Comparison of ENCODE assay signal across 10 mouse cellular contexts in the genomic region with DNA sequence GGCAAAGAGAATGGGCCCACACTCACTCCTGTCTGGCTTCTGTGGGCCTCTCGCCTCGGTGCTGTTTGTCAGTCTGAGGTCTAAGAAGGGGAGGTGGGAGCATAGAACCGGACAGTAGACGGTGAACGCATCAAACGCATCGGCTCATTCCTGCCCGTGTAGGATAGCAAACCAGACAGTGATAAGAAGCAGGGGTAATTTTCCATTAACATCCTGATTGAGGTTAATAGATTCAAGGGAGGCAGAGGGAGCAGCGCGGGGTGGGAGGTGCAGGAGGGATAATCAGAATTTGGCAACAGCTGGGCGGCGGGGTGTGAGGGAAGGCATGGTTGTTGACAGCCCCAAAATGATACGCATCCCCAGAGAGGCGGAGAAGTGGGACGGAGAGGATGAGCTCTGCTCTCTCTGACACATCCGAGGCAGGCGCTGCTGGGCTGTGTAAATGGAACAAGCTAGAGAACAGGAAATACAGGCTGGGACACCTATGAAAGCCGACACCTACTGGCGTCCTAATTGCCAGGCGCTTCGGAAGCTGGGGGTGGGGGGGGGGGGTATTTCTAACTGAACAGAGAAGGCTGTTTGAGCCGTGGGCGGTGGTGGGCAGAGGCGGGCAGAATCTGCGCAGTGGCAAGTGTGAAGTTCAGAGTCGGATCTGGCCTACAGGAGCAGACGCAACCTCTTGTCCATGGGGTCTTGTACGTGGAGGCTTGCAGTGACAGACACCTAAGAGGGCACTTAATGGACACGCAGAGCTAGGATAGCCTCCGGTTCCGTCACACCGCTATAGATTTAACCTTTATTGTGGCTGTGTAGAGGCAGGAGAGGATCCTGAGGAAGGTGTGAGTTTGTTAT. TPM values are rescaled to one million over a fixed set of nuclear protein-coding genes. Genes with fewer than 3 reads are reported as not detected.
DNase-seq lines count a peak whose midpoint lies in the region; ATAC-seq and TF ChIP-seq lines count a peak whose summit lies in the region.
"Had no signal": no experiment of that assay in that cellular context is flagged by ENCODE, and none has a peak within 500 bp of the region (broad histone marks: within the 10 kb centered on the region; RNA-seq: fewer than 3 reads in every experiment).

No protein-coding gene starts in this region.

- peaks cover 16% of the 10 kb centered on the region for H3K4me1 ChIP-seq in hindbrain, embryonic 10.5 days (replicated peaks)
- peaks cover 14% of the 10 kb centered on the region; the same call in 1 of the 2 replicates for H3K4me1 ChIP-seq in limb, embryonic 15.5 days
- 0 out of 2 replicates have a peak, but pooled peaks cover 3% of the 10 kb centered on the region for H3K4me1 ChIP-seq in stomach, embryonic 14.5 days (ENCODE audit: control insufficient read depth, insufficient read depth, low read length)

- intact Hi-C loops in gastrocnemius, adult 2 months (cut with DNase I), result no loop called here

- H3K9ac ChIP-seq in limb, embryonic 15.5 days, result no peak overlapping the region
- no peak overlapping the region; the same call in 1 of the 2 replicates for H3K9ac ChIP-seq in stomach, embryonic 14.5 days (replicated peaks; ENCODE audit: low read depth, low read length)

- no peak for TF ChIP-seq CTCF in gastrocnemius, adult 2 months (IDR thresholded peaks at IDR 0.05)

- H3K36me3 ChIP-seq in hindbrain, embryonic 10.5 days, result no peaks in the 10 kb centered on the region
- no peaks in the 10 kb centered on the region for H3K36me3 ChIP-seq in limb, embryonic 15.5 days
- no peaks in the 10 kb centered on the region for H3K36me3 ChIP-seq in stomach, embryonic 14.5 days (ENCODE audit: control insufficient read depth, insufficient read depth, low read length)
- H3K36me3 ChIP-seq: G1E had no signal

- H3K27me3 ChIP-seq in hindbrain, embryonic 10.5 days (ENCODE audit: insufficient read depth, poor library complexity, severe bottlenecking), result peaks cover 19% of the 10 kb centered on the region
- peaks cover 6% of the 10 kb centered on the region; the same call in 1 of the 2 replicates for H3K27me3 ChIP-seq in limb, embryonic 15.5 days
- H3K27me3 ChIP-seq in stomach, embryonic 14.5 days (ENCODE audit: control insufficient read depth, insufficient read depth, low read length), result no peaks in the 10 kb centered on the region

- WGBS in hindbrain, embryonic 10.5 days, result 32% methylated on average over 32 of the region's 32 CpGs
- WGBS in limb, embryonic 15.5 days, result 14% methylated on average over 32 of the region's 32 CpGs
- 17% methylated on average over 32 of the region's 32 CpGs for WGBS in stomach, embryonic 14.5 days

- H3K27ac ChIP-seq in gastrocnemius, adult 2 months, result no peak overlapping the region
- H3K27ac ChIP-seq in hindbrain, embryonic 10.5 days, result peak overlapping the region; percentile 14
- H3K27ac ChIP-seq in limb, embryonic 15.5 days, result peak overlapping the region; percentile 50; the same call in 1 of the 2 replicates
- H3K27ac ChIP-seq in stomach, embryonic 14.5 days (ENCODE audit: low read length), result no peak overlapping the region

- H3K4me2 ChIP-seq in limb, embryonic 15.5 days, result peak overlapping the region; percentile 39
- H3K4me2 ChIP-seq in stomach, embryonic 14.5 days (replicated peaks; ENCODE audit: low read depth, low read length), result peak overlapping the region; percentile 37

- ATAC-seq in limb, embryonic 15.5 days (ENCODE audit: insufficient number of reproducible peaks, low FRiP score, low TSS enrichment, low read depth), result 0 out of 2 replicates have a peak, but pooled peaks have one; percentile 55
- ATAC-seq in stomach, embryonic 14.5 days (ENCODE audit: insufficient number of reproducible peaks, insufficient read depth, low FRiP score, low read depth), result peak; percentile 83

- peak overlapping the region; percentile 47 for H3K4me3 ChIP-seq in gastrocnemius, adult 2 months
- peak overlapping the region; percentile 38 for H3K4me3 ChIP-seq in hindbrain, embryonic 10.5 days
- H3K4me3 ChIP-seq in limb, embryonic 15.5 days, result peak overlapping the region; percentile 9
- H3K4me3 ChIP-seq in stomach, embryonic 14.5 days (ENCODE audit: low read depth, low read length), result peak overlapping the region; percentile 4; the same call in 1 of the 2 replicates
- H3K4me3 ChIP-seq: erythroblast, embryonic 14.5 days had no signal

- H3K9me3 ChIP-seq in hindbrain, embryonic 10.5 days, result no peaks in the 10 kb centered on the region
- H3K9me3 ChIP-seq in limb, embryonic 15.5 days, result no peaks in the 10 kb centered on the region
- no peaks in the 10 kb centered on the region for H3K9me3 ChIP-seq in stomach, embryonic 14.5 days (ENCODE audit: control insufficient read depth, low read depth, low read length)
- H3K9me3 ChIP-seq: G1E had no signal

- peak; percentile 49 for DNase-seq in gastrocnemius, adult 2 months
- no peak for DNase-seq in gastrocnemius, postnatal 4 days (ENCODE audit: low spot score in 2 of 2)
- DNase-seq in thymus, postnatal 14 days, result peak; percentile 26
- no peak for DNase-seq in thymus, adult 18-20 months
- DNase-seq in hindbrain, embryonic 10.5 days (ENCODE audit: low spot score), result peak; percentile 41
- no peak for DNase-seq in cerebellum, adult 11-12 months

RNA-seq across cellular contexts. Expression of gene Nufip1, which starts 54.4 kb away (rescaled TPM):
- 1 to 10 TPM; 3.8 to 3.9 TPM for total RNA-seq in gastrocnemius, adult 2 months (2021)
- 1 to 10 TPM; 6.3 TPM for total RNA-seq in gastrocnemius, postnatal 4 days (2021)
- 17.5 and 19.4 TPM in 2 replicates for polyA plus RNA-seq in hindbrain, embryonic 10.5 days (2016; fragmentation: Nextera tagmentation; extraction: Ambion mirVana)
- 14.3 and 15.4 TPM in 2 replicates for polyA plus RNA-seq in limb, embryonic 15.5 days (2015; fragmentation: Nextera tagmentation; extraction: Ambion mirVana)
- 13.6 and 14.1 TPM in 2 replicates for polyA plus RNA-seq in stomach, embryonic 14.5 days (2014; fragmentation: Nextera tagmentation; extraction: Ambion mirVana)

RNA-seq across cellular contexts. Expression of gene Gpalpp1, which starts 54.6 kb away (rescaled TPM):
- 1 to 10 TPM; 5.8 to 7.4 TPM for total RNA-seq in gastrocnemius, adult 2 months (2021)
- 10 to 100 TPM in 1 of 2 experiments, 1 to 10 TPM in 1; 9.0 to 10.4 TPM for total RNA-seq in gastrocnemius, postnatal 4 days (2021)
- polyA plus RNA-seq in hindbrain, embryonic 10.5 days (2016; fragmentation: Nextera tagmentation; extraction: Ambion mirVana), result 13.1 and 16.4 TPM in 2 replicates
- 11.8 and 11.9 TPM in 2 replicates for polyA plus RNA-seq in limb, embryonic 15.5 days (2015; fragmentation: Nextera tagmentation; extraction: Ambion mirVana)
- polyA plus RNA-seq in stomach, embryonic 14.5 days (2014; fragmentation: Nextera tagmentation; extraction: Ambion mirVana), result 12.4 and 14.4 TPM in 2 replicates

Comparison
In these comparisons a context has a peak if more than half of its experiments do, and no peak if none do; other contexts are left out.
1. DNase-seq: peak in gastrocnemius, adult 2 months (single experiment), thymus, postnatal 14 days (single experiment) and hindbrain, embryonic 10.5 days (single experiment); none in gastrocnemius, postnatal 4 days (0 of 2), thymus, adult 18-20 months (0 of 2) and cerebellum, adult 11-12 months (single experiment).
2. H3K27ac ChIP-seq: peak in hindbrain, embryonic 10.5 days (single experiment) and limb, embryonic 15.5 days (single experiment); none in gastrocnemius, adult 2 months (single experiment) and stomach, embryonic 14.5 days (single experiment).
3. Peak in every context shown above with its lines, with median percentiles within 50 percentile points of each other: H3K4me3 ChIP-seq.